Mouse (Mus musculus): ENCODE measurements around the gene Zswim9.
"Not testable (repeated sequence)": the region's sequence is repeated elsewhere in the genome, so short reads cannot be mapped to it uniquely, and the experiment has no call there.

Gene Zswim9

DNA sequence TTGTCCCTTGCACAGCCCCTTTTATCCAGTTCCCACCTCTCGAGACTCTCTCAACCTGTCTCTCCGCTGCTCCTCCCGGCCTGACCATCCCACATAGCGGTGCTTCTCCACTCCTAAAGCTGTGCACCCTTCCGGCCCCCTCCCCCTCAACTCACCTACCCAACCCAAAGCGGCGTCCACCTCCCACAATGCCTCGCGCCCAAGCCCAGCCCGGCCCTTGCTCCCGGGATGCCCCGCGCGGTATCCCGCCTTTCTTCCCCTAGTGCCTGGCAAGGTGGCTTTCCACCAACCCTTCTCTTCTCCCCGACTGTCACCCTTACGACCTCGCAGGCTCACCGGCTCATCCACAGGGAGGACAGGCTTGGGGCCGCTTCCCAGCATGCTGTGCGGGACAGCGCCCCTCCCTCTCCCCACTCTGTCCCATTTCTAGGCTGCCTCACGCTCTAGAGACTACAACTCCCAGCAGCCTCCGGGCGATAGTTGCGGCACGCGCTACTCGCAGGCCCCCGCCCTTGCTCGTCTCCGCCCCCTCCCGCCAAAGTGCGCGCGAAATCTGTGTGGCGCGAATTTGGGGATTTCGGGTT, at the start of gene Zswim9:
Gene Zswim9 (minus strand): TSS at position 414 of the 584 bp plus-strand sequence.
- DNase-seq (ENCODE audit: low spot score), result peak; percentile 96

DNA sequence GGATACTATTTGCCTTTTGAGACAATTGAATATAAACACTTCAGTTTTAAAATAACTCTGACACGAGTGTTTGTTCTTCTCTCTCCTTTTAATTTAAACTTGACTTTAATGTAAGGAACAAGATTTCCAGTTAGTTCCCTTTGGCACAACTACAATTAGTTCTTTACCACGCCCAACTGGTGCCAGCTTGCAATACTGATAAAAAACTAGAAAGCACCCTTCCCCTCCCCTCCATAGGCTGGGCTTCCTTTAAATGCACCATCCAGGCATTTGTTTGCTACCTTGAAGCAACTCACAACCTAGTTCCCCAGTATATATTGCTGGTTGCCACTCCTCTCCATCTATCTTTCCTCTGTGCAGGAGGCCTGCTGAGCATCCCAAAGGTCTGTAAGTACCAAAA, 45.8 kb upstream of the Zswim9 start, which contains the start of gene Pla2g4c:
Gene Pla2g4c (plus strand): TSS at position 340 of the 400 bp plus-strand sequence.
- no peak for DNase-seq (ENCODE audit: low spot score)

DNA sequence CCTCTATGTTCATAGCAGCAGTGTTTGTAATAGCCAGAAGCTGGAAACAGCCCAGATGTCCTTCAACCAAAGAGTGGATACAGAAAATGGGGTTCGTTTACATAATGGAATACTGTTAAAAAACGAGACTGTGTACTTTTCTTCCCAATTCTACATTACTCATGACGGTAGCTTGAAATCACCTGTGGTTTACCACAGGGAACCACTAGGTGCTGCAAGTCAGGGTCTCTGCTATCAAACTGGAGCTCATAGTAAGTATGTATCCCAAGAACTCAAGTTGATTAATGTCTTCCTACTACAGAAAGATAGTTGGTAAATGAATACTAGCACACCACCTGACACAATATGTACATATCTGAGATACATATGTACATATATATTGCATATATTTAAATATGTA, 42.9 kb upstream of the Zswim9 start:
- no peak for DNase-seq (ENCODE audit: low spot score)

DNA sequence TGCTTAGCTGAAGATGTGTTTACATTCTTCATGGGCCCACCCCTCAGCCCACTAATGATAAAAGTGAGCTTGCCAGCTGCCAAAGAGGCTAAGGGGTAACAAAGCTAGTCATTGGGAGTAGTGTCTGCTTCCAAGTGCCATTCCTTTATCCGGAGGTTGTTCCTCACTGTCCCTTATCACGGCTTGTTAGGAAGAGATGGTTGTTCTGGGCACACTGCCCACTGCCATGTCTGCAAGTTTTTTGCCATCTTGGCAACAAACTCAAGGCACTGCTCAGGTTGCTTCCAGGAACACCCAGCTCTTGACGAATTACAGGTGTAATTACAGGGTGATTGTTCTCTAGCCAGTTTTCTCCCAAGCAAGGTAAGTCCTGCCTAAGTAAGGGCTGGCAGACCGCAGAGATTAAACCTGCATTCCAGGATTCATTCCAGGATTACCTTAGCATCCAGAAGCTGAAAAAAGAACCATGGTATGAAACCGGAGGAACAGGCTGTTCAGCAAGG, 35.6 kb upstream of the Zswim9 start:
- peak; percentile 48 for DNase-seq (ENCODE audit: low spot score)

DNA sequence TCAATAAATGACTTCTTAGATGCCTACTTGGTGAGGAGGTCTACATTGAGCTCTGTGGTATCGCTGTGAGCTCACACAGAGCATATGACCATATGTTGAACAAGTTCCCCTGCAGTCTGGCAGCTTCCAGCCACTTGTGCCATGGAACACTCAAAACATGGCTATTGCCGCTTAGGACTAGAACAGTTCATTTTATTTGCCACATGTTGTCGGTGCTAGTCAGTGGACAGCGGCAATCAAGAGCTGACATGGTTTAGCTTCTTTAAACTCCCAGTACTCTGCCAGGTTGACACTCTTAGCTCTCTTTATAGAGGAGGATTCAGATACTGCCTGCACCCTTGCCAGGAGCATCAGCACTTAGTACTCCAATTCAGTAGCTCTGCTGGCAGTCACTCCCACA, 32.9 kb upstream of the Zswim9 start:
- DNase-seq (ENCODE audit: low spot score), result no peak

DNA sequence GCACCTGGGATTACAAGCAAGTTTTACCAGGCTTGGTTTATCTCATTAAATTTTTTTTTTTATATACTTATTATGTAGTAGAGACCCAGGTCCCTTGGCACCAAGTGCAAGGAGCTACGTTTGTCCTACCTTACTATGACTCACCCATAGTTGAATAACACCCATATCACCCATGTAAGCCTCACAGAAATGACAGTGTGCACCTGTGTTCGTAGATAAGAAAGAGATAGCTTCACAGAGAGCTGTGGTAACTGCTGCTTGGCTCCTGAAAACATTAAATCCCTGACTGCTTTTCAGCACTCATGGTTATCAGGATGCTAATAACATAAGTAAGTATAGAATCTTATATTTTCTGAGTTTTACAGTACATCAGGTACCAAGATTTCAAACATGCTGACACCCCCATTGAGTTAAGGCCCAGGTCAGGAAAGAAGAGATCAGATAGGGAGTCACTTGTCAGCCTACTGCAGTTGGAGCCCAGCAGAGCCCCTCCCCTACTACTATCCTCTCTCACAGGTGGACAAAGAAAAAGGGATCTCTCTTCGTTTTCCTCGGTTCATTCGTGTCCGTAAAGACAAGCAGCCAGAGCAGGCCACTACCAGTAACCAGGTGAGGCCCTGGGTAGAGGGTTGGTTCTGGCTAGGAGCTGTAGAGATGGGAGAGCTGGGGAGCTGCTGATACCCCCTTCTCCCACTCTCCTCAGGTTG, 32.1 kb upstream of the Zswim9 start:
- no peak for DNase-seq (ENCODE audit: low spot score)

DNA sequence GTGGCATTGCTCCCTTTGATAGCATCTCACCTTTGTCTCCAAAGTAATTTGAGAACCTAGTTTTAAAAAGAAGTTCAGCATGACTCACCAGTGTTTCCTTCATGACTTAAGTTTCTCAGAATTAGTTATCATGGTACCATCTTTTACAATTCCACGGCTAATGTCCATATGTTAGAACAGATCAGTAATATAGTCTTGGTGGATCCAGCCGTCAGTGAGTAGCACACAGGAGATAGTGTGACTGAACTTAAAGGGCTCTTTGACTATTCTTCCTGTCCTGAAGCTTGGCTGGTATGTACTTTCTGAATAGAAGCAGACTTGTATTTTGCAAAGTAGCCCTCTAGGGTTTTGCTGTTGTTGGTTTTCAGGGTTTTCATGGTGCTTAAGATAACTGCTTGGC, 30.9 kb upstream of the Zswim9 start:
- no peak for DNase-seq (ENCODE audit: low spot score)

DNA sequence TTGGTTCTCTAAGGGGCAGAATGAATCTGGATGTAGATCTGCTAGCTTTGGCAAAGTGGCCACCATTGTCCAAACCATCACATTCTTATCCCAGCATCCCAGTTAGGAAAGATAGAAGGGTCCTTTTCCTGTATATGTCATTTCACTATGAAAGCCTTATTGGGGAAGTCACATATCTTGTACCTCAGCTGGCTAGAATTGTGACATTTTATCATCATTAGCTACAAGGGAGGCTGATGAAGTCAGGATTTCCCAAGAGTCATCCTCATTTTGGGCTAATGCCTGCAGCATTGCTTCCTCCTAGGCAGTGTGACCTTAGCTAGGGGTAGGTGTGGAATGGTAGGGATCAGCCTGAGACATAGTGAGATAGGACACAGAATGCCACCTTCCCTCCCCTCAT, 24.9 kb upstream of the Zswim9 start:
- DNase-seq (ENCODE audit: low spot score), result no peak

DNA sequence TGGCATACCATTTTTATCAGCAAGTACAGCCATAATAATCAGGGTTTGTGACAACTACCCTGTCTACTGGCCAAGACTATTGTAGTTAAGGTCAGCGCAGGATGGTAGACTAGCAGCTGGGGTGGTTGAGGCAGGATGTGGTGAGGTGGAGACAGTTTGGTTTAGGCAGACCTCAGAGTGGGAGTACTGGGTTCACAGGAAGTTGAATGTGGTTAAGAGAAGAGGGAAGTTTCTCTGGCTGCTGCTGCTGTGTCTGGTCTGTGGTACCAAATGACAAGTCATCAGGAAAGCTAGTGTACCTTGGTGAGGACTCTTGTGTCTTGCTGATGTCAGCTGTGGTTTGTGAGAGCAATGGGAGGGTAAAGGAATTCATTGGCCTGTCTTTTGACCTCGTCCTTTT, 24.3 kb upstream of the Zswim9 start:
- peak; percentile 15 for DNase-seq (ENCODE audit: low spot score)

DNA sequence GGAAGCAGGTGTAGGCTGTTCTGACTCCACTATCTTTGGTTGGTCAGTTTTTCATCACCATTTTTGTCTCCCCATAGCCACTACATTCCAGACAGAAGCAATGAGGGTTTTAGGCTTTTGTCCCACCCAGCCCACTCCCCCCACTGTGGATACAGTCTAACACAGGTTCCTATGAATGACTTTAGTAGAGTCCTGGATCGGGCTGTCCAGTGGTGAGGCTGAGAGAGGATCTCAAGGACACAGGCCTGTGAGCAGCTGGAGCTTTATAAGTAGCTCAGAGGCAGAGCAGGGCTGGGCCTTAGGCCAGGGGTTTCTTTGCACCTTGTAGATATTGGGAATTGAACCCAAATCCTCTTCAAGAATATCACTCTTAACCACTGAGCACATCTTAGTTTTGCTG, 23.1 kb upstream of the Zswim9 start:
- DNase-seq (ENCODE audit: low spot score), result peak; percentile 23

DNA sequence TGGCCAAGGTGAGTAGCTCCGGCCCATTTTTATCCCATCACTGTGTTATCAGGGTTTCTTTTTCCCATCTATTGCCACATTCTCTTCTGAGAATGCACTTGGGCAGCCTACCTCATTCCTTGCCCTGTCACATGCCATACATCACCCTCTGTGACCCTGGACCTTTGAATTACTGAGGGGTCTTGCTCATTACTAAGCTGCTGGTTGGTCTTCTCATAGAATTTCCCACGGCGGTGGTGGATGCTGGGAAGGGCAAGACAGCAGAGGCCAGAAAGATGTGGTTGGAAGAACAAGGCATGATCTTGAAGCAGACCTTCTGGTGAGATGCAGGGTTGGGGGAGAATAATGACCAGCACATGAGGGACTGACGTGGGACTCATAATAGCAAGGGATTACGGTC, 20.3 kb upstream of the Zswim9 start:
- DNase-seq (ENCODE audit: low spot score), result peak; percentile 22

DNA sequence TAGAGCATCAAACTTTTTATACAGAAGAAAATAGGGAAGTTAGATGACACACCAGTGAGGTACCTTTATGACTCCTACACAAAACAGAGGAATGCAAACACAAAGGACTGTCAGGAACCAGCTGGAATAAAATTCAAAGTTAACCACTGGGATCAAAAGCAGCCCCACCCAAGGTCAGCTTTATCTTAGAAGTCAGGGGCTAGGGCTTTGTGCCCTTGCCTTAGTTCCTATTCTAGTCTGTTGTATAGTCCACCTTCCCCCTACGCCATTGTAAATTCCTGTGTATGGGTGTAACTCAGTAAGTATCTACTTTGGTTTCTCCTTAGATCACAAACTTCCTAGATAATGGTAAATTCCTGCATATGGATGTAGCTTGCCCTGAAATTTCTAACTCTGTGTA, 19.1 kb upstream of the Zswim9 start:
- DNase-seq (ENCODE audit: low spot score), result no peak

DNA sequence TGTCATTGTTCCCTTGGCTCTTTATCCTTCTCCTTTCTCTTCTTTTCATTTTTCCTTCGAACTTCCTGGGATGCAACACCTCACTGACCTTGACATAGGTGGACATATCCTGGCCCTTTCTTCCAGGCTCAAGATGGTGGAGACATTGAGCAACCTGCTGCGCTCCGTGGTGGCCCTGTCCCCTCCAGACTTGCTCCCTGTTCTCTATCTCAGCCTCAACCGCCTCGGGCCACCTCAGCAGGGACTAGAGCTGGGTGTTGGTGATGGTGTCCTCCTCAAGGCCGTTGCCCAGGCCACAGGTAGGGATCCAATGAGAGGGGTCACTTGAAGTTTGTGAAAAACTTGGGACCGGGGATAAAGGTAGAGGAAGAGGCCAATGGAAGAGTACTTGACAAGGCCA, 16.7 kb upstream of the Zswim9 start:
- no peak for DNase-seq (ENCODE audit: low spot score)

DNA sequence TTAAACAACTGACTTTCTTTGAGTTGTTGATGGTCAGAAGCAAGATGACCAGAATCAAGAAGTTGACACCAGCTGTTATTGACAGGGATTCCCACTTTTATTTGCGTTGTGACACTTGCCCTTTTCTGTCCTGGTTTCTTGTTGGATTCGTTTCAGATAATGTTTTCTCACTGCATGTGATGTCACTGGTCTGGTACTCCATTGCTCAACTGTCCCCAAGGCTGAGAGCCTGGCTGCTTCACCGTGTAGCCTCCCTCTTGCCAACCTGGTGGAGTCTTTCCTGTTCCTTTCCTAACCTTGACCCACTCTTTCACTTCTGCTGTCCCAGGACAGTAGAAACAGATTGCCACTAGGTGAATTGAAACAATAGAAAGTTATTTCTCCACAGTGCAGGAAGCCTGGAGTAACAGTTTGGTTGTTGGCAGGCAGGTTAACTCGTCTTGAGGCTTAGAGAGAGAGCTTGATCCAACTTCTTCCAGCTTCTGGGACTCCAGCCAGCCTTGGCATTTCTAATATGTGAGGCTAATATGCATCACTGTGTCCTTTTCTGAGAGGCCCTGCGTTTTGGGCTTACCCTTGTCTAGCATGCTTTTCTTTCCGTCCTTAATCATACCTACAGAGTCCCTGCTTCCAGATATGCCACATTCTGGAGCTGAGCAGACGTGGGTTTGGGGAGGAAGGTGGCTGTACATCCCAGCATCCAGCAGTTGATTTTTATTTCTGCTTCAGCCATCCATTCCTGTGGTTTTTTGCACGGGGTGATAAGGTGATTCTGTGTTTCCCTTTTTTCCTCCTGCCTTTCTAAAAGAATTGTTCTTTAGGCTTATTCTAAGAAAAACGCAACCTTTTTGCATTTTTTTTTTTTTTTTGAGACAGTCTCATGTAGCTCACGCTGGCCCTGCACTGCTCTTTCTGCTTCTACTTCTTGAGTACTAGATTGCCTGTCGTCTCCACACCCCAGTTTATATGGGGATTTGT, 15.6 kb upstream of the Zswim9 start:
- DNase-seq (ENCODE audit: low spot score), result no peak

DNA sequence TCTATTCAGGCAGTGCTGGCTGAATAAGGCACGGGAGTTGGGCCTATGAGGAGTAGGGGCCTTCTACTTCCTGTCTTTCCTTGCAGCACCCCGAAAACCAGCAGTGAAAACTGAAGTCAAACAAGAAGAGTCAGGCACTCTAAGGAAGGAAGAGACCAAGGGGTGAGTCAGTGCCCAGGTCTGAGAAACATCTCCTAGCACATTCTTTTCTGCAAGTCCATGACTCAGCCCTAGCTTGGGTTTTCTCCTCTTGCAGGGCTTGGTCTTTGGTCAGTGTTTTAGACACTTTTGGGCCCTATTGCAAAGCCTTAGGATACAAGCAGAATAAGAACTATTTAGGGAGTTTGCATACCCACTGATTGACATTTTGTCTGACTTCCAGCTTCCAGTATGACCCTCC, 12.8 kb upstream of the Zswim9 start:
- DNase-seq (ENCODE audit: low spot score), result no peak

DNA sequence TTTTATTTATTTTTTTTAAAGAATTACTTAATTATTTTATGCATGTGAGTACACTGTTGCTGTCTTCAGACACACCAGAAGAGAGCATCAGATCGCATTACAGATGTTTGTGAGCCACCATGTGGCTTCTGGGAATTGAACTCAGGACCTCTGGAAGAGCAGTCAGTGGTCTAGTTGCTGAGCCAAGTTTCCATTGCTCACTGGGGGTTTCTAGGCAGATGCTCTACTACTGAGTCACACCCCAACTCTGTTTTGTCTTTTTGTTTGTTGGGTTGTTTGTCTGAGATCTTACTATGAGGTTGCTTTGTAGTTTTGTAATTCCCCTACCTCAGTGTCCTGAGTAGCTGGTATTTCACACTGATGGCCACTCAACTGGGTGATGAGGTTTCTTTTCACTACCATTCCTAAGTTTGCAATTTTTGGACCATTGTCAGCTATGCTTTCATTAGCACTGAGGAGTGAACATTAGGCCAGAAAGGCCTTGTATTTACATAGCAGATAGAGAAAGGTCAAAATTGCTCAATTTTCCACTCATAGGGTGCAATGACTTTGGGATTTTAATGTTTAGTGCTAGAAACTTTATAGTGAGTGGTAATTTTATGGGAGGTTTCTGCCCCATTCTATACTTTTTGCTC, 11.6 kb upstream of the Zswim9 start:
- no peak for DNase-seq (ENCODE audit: low spot score)

DNA sequence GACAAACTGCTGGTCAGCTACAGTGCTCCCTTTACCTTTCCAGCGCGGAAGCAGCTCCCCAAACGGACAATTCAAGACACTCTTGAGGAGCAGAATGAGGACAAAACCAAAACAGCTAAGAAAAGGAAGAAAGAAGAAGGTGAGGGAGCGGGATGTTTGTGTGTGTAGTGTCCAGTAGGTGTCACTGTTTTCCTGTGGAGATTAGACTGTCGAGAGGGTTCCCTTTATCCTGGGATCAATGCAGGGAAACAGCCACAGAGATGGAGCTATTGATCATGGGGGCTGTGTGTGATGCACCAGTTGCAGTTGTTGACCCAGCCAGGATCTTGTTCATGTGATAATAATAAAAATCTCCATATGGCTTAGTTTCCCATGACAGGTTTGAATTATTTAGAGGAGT, 10.1 kb upstream of the Zswim9 start:
- DNase-seq (ENCODE audit: low spot score), result no peak

DNA sequence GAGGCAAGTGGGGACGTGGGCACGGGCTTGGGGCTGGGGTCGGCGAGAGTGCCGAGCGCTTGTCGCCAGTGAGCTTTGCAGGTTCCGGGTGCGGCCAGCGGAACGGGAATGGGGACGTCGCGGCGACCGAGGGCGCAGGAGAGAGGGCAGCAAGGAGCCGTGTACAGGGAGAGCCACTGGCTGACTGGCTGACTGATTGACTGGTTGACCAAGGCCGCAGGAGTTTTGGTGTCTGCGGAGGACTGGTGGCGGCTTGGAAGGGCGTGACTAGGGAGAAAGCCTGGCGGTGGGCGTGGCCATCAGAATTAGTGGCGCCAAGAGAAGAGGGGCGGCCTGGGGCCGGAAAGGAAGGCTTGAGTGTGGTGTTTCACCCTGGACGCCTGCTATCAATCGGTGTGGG, 436 bp upstream of the Zswim9 start:
- DNase-seq (ENCODE audit: low spot score), result not testable (repeated sequence)

DNA sequence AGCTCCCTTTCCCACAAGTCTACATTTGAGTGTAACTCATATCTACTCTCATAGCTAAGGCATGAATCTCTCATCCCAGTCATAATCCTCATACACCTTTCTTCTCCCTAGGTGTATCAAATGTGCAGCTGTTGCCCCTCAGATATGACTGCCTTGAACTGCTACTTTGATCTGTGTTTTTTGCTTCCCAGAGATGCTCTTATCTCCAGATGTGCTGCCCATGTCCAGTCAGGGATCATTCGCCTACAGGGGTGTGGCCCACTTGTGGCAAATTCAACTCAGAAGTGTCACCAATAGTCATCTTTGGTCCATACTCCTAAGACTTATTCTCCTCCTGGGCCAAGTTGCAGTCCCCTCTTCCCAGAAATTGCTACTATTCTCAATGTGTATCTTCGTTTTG, 688 bp downstream of the Zswim9 start:
- DNase-seq (ENCODE audit: low spot score), result no peak

DNA sequence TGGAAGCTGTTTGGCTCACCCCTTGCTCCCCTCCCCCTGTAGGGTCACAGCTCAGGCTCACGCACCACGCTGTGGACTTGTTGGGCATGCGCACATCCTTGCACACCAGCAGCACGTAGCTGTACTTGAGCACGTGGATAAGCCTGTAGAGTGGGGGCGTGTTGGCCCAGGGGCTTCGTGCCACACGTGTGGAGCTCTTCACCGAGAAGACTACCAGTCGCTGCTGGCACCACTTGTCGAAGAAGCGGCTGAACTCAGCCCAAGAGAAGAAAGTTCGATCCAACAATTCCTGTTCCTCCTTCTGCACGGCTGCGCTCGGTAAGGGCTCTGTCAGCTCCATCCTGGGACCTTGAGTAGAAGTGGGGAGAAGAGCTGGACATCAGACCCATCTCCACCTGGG, 1.4 kb downstream of the Zswim9 start, which contains the start of gene Lig1:
Gene Lig1 (plus strand): TSS at position 203 of the 400 bp plus-strand sequence.
- no peak for DNase-seq (ENCODE audit: low spot score)

DNA sequence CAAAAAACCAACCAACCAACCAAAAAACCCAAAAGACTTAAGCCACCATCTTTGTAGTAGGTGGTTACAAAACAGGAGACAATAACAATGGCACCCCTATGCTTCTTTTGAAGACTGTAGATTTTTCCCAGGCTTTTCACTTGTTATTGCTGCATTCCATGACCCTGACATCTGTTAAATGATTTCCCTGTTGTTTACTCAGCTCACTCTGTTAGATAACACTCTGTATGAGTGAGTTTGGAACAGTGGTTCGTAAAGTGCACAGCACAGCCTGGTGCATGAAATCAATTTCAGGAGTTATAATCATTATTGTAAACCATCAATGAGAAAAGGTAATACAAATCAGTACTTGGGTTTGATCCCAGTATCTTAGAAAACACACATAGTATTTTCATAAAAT, 6.8 kb downstream of the Zswim9 start:
- DNase-seq (ENCODE audit: low spot score), result no peak

DNA sequence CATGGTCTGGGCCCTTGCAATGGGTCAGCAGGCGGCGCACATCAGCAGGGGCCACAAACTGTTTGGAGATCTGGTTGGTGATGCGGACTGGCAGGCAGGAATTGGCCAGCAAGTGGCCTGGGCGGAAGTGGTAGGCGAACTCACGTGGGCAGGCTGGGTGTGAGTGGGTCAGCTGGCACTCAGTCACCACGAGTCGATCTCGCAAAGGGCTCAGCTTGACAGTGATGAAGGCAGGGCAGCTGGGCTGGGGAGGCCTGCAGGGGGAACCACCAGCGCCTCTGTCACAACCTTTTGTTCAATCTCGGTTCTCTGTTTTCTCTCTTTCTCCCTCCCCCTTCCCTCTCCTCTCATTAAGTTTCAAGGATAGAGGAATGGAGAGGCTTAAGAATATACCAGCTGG, 9.1 kb downstream of the Zswim9 start:
- DNase-seq (ENCODE audit: low spot score), result no peak
